Mouse (Mus musculus) gastrocnemius, postnatal 36 days (tissue): Measurements from ENCODE around the gene Cdh10. TPM values are rescaled to one million over a fixed set of nuclear protein-coding genes. Genes with fewer than 3 reads are reported as not detected.

Experiments used
- DNase-seq, 2 experiments: peaks; one replicate each; pipeline ENCODE4 v3.0.0; 2022
- intact Hi-C: fragments of 180-260 bp; cut with DNase I; formaldehyde crosslinking; loops from one replicate; pipeline ENCODE4 v1.15.1; 2025
- long read RNA-seq, 2 experiments: library from polyadenylated mRNA; stranded (forward); transcript quantifications; one replicate each; pipeline ENCODE4 v2.0.0; 2021
- total RNA-seq, 2 experiments: library from RNA; stranded (reverse); gene quantifications; 2 replicates each; pipeline ENCODE4 v1.2.3; 2021

Gene Cdh10
- total RNA-seq: not detected
- long read RNA-seq, experiment 1: 0 reads
- long read RNA-seq, experiment 2: 0 reads

GRCm38 (mm10) chr15:18818185-18818973, at the start of gene Cdh10:
Gene Cdh10, plus strand, starts transcription at chr15:18818947.
- no peak for DNase-seq
- intact Hi-C loops: no loop called here

- DNase-seq: no peak
- intact Hi-C loops: no loop called here
These were observed 9.5 kb upstream of the Cdh10 start for GRCm38 (mm10) chr15:18809148-18809827.

GRCm38 (mm10) chr15:18817707-18818106, 1.0 kb upstream of the Cdh10 start:
- intact Hi-C loops: no loop called here

GRCm38 (mm10) chr15:18820226-18820625, 1.5 kb downstream of the Cdh10 start:
- intact Hi-C loops: no loop called here
- no peak for DNase-seq

More at GRCm38 (mm10) chr15:18817707-18818106, 1.0 kb upstream of the Cdh10 start:
- DNase-seq: no peak

GRCm38 (mm10) chr15:18821114-18821756, 2.5 kb downstream of the Cdh10 start:
- peak; percentile 37 to 41 for DNase-seq

GRCm38 (mm10) chr15:18823420-18823819, 4.7 kb downstream of the Cdh10 start:
- intact Hi-C loops: no loop called here
- DNase-seq: no peak

More at GRCm38 (mm10) chr15:18821114-18821756, 2.5 kb downstream of the Cdh10 start:
- intact Hi-C loops: loop anchor here (1.0 kb wide), 1 partner anchor 455 kb away; no protein-coding TSS in a partner anchor

GRCm38 (mm10) chr15:18832263-18832662, 13.5 kb downstream of the Cdh10 start:
- peak in 1 of 2 experiments; percentile 4 for DNase-seq
- intact Hi-C loops: no loop called here

- DNase-seq: no peak
- intact Hi-C loops: no loop called here
These were observed 23.0 kb downstream of the Cdh10 start for GRCm38 (mm10) chr15:18841769-18842168.

GRCm38 (mm10) chr15:18844807-18845206, 26.1 kb downstream of the Cdh10 start:
- DNase-seq: no peak
- intact Hi-C loops: no loop called here

- DNase-seq: no peak
- intact Hi-C loops: no loop called here
These were observed 31.8 kb downstream of the Cdh10 start for GRCm38 (mm10) chr15:18850497-18850896.

GRCm38 (mm10) chr15:18858135-18858534, 39.4 kb downstream of the Cdh10 start:
- DNase-seq: no peak
- intact Hi-C loops: no loop called here

GRCm38 (mm10) chr15:18869871-18870270, 51.1 kb downstream of the Cdh10 start:
- intact Hi-C loops: no loop called here

GRCm38 (mm10) chr15:18881467-18881866, 62.7 kb downstream of the Cdh10 start:
- intact Hi-C loops: no loop called here
- no peak for DNase-seq

More at GRCm38 (mm10) chr15:18869871-18870270, 51.1 kb downstream of the Cdh10 start:
- DNase-seq: no peak

GRCm38 (mm10) chr15:18886673-18887072, 67.9 kb downstream of the Cdh10 start:
- DNase-seq: no peak
- intact Hi-C loops: no loop called here

GRCm38 (mm10) chr15:18888912-18889311, 70.2 kb downstream of the Cdh10 start:
- DNase-seq: no peak
- intact Hi-C loops: no loop called here

- no peak for DNase-seq
- intact Hi-C loops: no loop called here
These were observed 71.6 kb downstream of the Cdh10 start for GRCm38 (mm10) chr15:18890358-18890757.

GRCm38 (mm10) chr15:18900776-18901175, 82.0 kb downstream of the Cdh10 start:
- intact Hi-C loops: no loop called here
- no peak for DNase-seq

- DNase-seq: no peak
- intact Hi-C loops: no loop called here
These were observed 85.4 kb downstream of the Cdh10 start for GRCm38 (mm10) chr15:18904131-18904530.

GRCm38 (mm10) chr15:18910612-18911011, 91.9 kb downstream of the Cdh10 start:
- DNase-seq: no peak
- intact Hi-C loops: no loop called here

- intact Hi-C loops: no loop called here
- no peak for DNase-seq
These were observed 106.8 kb downstream of the Cdh10 start for GRCm38 (mm10) chr15:18925392-18926117.
